Mouse (Mus musculus): ENCODE results near the gene Taar8c.
"Not testable (repeated sequence)": the region's sequence is repeated elsewhere in the genome, so short reads cannot be mapped to it uniquely, and the experiment has no call there.

- not testable (repeated sequence) for TF ChIP-seq CTCF (IDR thresholded peaks at IDR 0.05 in 2 of 3, conservative IDR thresholded peaks at IDR 0.05 in 1 of 3; ENCODE audit: control insufficient read depth in 1 of 3, insufficient read depth in 1 of 3, low read depth in 2 of 3, low read length in 3 of 3, poor library complexity in 1 of 3, severe bottlenecking in 1 of 3); POLR2A (IDR thresholded peaks at IDR 0.05; ENCODE audit: control insufficient read depth in 1 of 2, insufficient read depth in 1 of 2, low read depth in 1 of 2, low read length in 2 of 2, poor library complexity in 1 of 2); MAX (IDR thresholded peaks at IDR 0.05; ENCODE audit: low read length); USF2 (IDR thresholded peaks at IDR 0.05; ENCODE audit: borderline replicate concordance in 1 of 2, insufficient read depth in 1 of 2, low read depth in 1 of 2, low read length in 2 of 2)
Observed at GRCm38 (mm10) chr10:24097010-24097409, 4.7 kb downstream of the Taar8c start.
